Mouse (Mus musculus) thymus, adult 2 months (tissue): Measurements from ENCODE around the gene Ntn1. TPM values are rescaled to one million over a fixed set of nuclear protein-coding genes. Genes with fewer than 3 reads are reported as not detected.

ENCODE experiments used
- DNase-seq: peaks from one replicate; pipeline ENCODE4 v3.0.0; 2021
- H3K27ac ChIP-seq: fragments of 200-500 bp; 2 replicates; pipeline ENCODE4 v1.5.1; 2012; ENCODE audit warnings: low read length, control low read depth; ENCODE audit not compliant: control insufficient read depth, insufficient read depth
- H3K27me3 ChIP-seq: fragments of 200-500 bp; 2 replicates; pipeline ENCODE4 v1.6.1; 2012; ENCODE audit warnings: mild to moderate bottlenecking, low read length, moderate library complexity, mixed read lengths; ENCODE audit not compliant: control insufficient read depth, insufficient read depth
- H3K36me3 ChIP-seq: fragments of 200-500 bp; 2 replicates; pipeline ENCODE4 v1.6.1; 2012; ENCODE audit warnings: mild to moderate bottlenecking, low read length, moderate library complexity; ENCODE audit not compliant: control insufficient read depth, insufficient read depth
- H3K4me1 ChIP-seq: fragments of 200-500 bp; replicated peaks from 2 replicates; pipeline ENCODE4 v1.6.1; 2012; ENCODE audit warnings: low read length; ENCODE audit not compliant: control insufficient read depth, insufficient read depth
- H3K4me3 ChIP-seq: fragments of 200-500 bp; 2 replicates; pipeline ENCODE4 v1.5.1; 2012; ENCODE audit warnings: mild to moderate bottlenecking, low read length, control low read depth, moderate library complexity; ENCODE audit not compliant: control insufficient read depth, insufficient read depth
- CTCF ChIP-seq: fragments of 200-500 bp; IDR thresholded peaks from 2 replicates; pipeline ENCODE4 v1.5.1; 2012; ENCODE audit warnings: mild to moderate bottlenecking, control low read depth, low read length, moderate library complexity, borderline replicate concordance; ENCODE audit not compliant: control insufficient read depth, poor library complexity, insufficient read depth; ENCODE audit errors: extremely low read depth
- POLR2A ChIP-seq: fragments of 200-500 bp; IDR thresholded peaks from 2 replicates; pipeline ENCODE4 v1.6.1; 2012; ENCODE audit warnings: mild to moderate bottlenecking, low read length, control low read depth, moderate library complexity; ENCODE audit not compliant: control insufficient read depth, poor library complexity, insufficient read depth; ENCODE audit errors: extremely low read depth
- WGBS: fragments of 180-500 bp; shearing (Covaris S2); methylation state at CpG from one replicate; pipeline ENCODE4 v1.1.7; 2018; 5-methylcytosine and 5-hydroxymethylcytosine counted together
- polyA plus RNA-seq: library from polyadenylated mRNA; depleted of rRNA; stranded (reverse); fragments of >200 nt; gene quantifications from 2 replicates; pipeline ENCODE4 v1.2.3, GENCODE M21; 2012

Gene Ntn1
- polyA plus RNA-seq, 1 experiment, result 16.6 TPM

DNA sequence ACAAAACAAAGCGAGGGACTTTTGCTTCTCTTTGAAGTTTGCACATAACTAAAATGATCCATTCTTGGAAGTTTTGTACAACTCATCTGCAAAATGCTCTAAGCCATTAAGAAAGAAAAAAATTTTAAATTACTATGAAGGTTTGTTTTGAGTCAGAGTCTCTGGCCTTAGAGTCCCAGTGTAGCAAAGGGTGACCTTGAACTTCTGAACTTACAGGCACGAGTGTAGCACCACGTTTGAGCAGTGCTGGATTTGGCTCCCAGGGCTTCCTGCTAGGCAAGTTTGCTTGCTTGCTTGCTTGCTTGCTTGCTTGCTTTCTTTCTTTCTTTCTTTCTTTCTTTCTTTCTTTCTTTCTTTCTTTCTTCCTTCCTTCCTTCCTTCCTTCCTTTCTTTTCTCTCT is 16.4 kb upstream of the Ntn1 start:
- WGBS, result 78% methylated on average over 3 of the region's 3 CpGs
- no peak overlapping the region for H3K4me3 ChIP-seq
- no peaks in the 10 kb centered on the region for H3K36me3 ChIP-seq
- TF ChIP-seq POLR2A (no peak), CTCF (no peak)
- H3K27ac ChIP-seq, result no peak overlapping the region
- no peaks in the 10 kb centered on the region for H3K27me3 ChIP-seq
- peaks cover 4% of the 10 kb centered on the region for H3K4me1 ChIP-seq
- DNase-seq, result no peak

GRCm38 (mm10) chr11:68408127-68408526 is 7.5 kb upstream of the Ntn1 start:
- DNase-seq, result peak; percentile 81
- Histone ChIP-seq H3K4me3 (no peak overlapping the region), H3K27ac (no peak overlapping the region), H3K4me1 (peaks cover 12% of the 10 kb centered on the region), H3K36me3 (no peaks in the 10 kb centered on the region), H3K27me3 (no peaks in the 10 kb centered on the region)
- WGBS, result 68% methylated on average over 2 of the region's 2 CpGs
- TF ChIP-seq POLR2A (no peak), CTCF (no peak)

- H3K27me3 ChIP-seq, result no peaks in the 10 kb centered on the region
- no peaks in the 10 kb centered on the region for H3K36me3 ChIP-seq
- peak overlapping the region; percentile 48 for H3K27ac ChIP-seq
- TF ChIP-seq POLR2A (no peak), CTCF (no peak)
- peak; percentile 14 for DNase-seq
- 44% methylated on average over 11 of the region's 11 CpGs for WGBS
- no peak overlapping the region for H3K4me3 ChIP-seq
- H3K4me1 ChIP-seq, result peaks cover 12% of the 10 kb centered on the region
Measured at GRCm38 (mm10) chr11:68407266-68407926, 6.8 kb upstream of the Ntn1 start.

DNA sequence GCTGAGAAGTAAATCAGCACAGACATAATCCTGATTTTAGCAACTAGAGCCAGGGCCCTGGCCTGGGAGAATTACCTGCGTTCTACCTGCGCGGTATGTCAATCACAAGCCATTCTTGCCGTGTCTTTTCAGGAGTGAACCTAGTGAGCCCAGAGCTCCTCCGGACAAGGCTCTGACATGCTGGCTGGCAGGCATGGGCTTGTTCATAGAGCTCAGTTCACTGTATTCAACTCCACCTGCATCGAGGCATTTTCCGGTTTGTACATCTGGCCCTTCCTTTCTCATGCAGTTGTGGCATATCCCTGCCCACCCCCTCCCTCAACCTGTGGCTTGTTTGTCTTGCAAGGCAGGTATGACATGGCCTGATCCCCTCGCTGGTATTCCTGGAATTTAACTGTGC is 5.0 kb upstream of the Ntn1 start:
- 90% methylated on average over 8 of the region's 8 CpGs for WGBS
- TF ChIP-seq CTCF (no peak), POLR2A (no peak)

DNA sequence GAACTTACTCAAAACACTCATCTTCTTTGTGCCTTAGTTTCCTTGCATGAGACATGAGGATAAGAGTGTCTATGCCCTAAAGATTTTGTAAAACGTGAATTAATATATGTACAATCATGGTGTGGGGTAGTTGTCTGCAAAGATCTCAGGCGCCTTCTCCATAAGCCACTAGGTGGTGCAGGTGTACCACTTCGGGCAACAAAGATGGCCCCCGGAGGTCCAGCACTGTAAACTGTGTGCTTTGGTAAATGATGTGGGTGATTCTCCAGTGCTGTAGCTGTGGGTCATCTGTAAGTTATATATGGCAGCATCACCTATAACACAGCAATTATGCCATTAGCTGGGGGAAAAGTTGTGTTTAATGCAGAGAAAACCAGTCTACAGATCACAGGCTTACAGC is 3.6 kb upstream of the Ntn1 start:
- no peak overlapping the region for H3K4me3 ChIP-seq

More for the DNA sequence above, 5.0 kb upstream of the Ntn1 start:
- no peak overlapping the region for H3K4me3 ChIP-seq
- H3K36me3 ChIP-seq, result no peaks in the 10 kb centered on the region
- no peak overlapping the region for H3K27ac ChIP-seq
- DNase-seq, result no peak
- H3K4me1 ChIP-seq, result peaks cover 15% of the 10 kb centered on the region
- H3K27me3 ChIP-seq, result peaks cover 3% of the 10 kb centered on the region; the same call in 1 of the 2 replicates

GRCm38 (mm10) chr11:68401428-68401827 is 805 bp upstream of the Ntn1 start:
- no peak for DNase-seq
- TF ChIP-seq CTCF, result no peak
- TF ChIP-seq POLR2A, result no peak
- no peak overlapping the region for H3K27ac ChIP-seq
- peaks cover 26% of the 10 kb centered on the region; the same call in 1 of the 2 replicates for H3K27me3 ChIP-seq
- H3K36me3 ChIP-seq, result no peaks in the 10 kb centered on the region
- WGBS, result 69% methylated on average over 5 of the region's 5 CpGs
- H3K4me1 ChIP-seq, result peaks cover 13% of the 10 kb centered on the region
- no peak overlapping the region for H3K4me3 ChIP-seq

More for the DNA sequence above, 3.6 kb upstream of the Ntn1 start:
- TF ChIP-seq POLR2A (no peak), CTCF (peak; percentile 25; the same call in 1 of the 2 replicates)
- peaks cover 24% of the 10 kb centered on the region for H3K4me1 ChIP-seq
- peaks cover 12% of the 10 kb centered on the region; the same call in 1 of the 2 replicates for H3K27me3 ChIP-seq
- H3K27ac ChIP-seq, result no peak overlapping the region
- 28% methylated on average over 4 of the region's 4 CpGs for WGBS
- peak; percentile 71 for DNase-seq
- no peaks in the 10 kb centered on the region for H3K36me3 ChIP-seq

- Histone ChIP-seq H3K36me3 (no peaks in the 10 kb centered on the region), H3K27ac (no peak overlapping the region), H3K4me1 (peaks cover 13% of the 10 kb centered on the region), H3K4me3 (peak overlapping the region; percentile 49), H3K27me3 (peaks cover 26% of the 10 kb centered on the region; the same call in 1 of the 2 replicates)
- 1% methylated on average over 57 of the region's 57 CpGs for WGBS
- peak; percentile 42 for DNase-seq
- TF ChIP-seq CTCF, result no peak
- no peak for TF ChIP-seq POLR2A
Measured at GRCm38 (mm10) chr11:68400021-68400671, 477 bp downstream of the Ntn1 start.
